Mouse (Mus musculus) megakaryocyte, embryonic 14.5 days (primary cell): ENCODE results near the gene Fbxl17. TPM values are rescaled to one million over a fixed set of nuclear protein-coding genes. Genes with fewer than 3 reads are reported as not detected.
A peak's percentile ranks its signal among the peaks of the same experiment; 100 is the strongest.

Experiments used
- H3K27me3 ChIP-seq: replicated peaks from 2 replicates; pipeline ENCODE3; 2012; ENCODE audit warnings: inconsistent platforms
- H3K36me3 ChIP-seq: replicated peaks from 2 replicates; pipeline ENCODE3; 2012; ENCODE audit warnings: low read length, inconsistent platforms, mixed read lengths
- H3K4me1 ChIP-seq: 2 replicates; pipeline ENCODE4 v1.6.1; 2012; ENCODE audit warnings: inconsistent platforms
- H3K4me3 ChIP-seq: replicated peaks from 2 replicates; pipeline ENCODE3; 2012; ENCODE audit warnings: moderate library complexity, mild to moderate bottlenecking, inconsistent platforms
- H3K9me3 ChIP-seq: 2 replicates; pipeline ENCODE4 v1.6.1; 2012; ENCODE audit warnings: inconsistent platforms
- FLI1 ChIP-seq: IDR thresholded peaks from 2 replicates; pipeline ENCODE4 v1.6.1; 2012; ENCODE audit warnings: low read length, inconsistent platforms, mixed read lengths
- GATA1 ChIP-seq: IDR thresholded peaks from 3 replicates; pipeline ENCODE4 v1.6.1; 2012; ENCODE audit warnings: mixed read lengths, low read length, inconsistent platforms, borderline replicate concordance
- polyA plus RNA-seq: library from polyadenylated mRNA; stranded (reverse); fragments of >175 nt; gene quantifications from 2 replicates; pipeline ENCODE4 v1.2.3, GENCODE M21; 2012; ENCODE audit warnings: low replicate concordance; ENCODE audit not compliant: insufficient read depth

The Fbxl17 gene
- polyA plus RNA-seq, 1 experiment, result 9.0 TPM

- Histone ChIP-seq H3K9me3 (peaks cover 7% of the 10 kb centered on the region), H3K27me3 (no peaks in the 10 kb centered on the region), H3K36me3 (peaks cover 2% of the 10 kb centered on the region), H3K4me3 (no peak overlapping the region), H3K4me1 (0 out of 2 replicates have a peak, but pooled peaks cover 2% of the 10 kb centered on the region)
- TF ChIP-seq GATA1, result no peak
- TF ChIP-seq FLI1, result no peak
Measured at GRCm38 (mm10) chr17:63217016-63217415, 282.8 kb downstream of the Fbxl17 start.

- peaks cover 8% of the 10 kb centered on the region for H3K36me3 ChIP-seq
Measured at GRCm38 (mm10) chr17:63212018-63212417, 287.8 kb downstream of the Fbxl17 start.

GRCm38 (mm10) chr17:63209151-63209550, 290.7 kb downstream of the Fbxl17 start:
- TF ChIP-seq FLI1, result no peak
- no peak for TF ChIP-seq GATA1
- H3K9me3 ChIP-seq, result no peaks in the 10 kb centered on the region

More at GRCm38 (mm10) chr17:63212018-63212417, 287.8 kb downstream of the Fbxl17 start:
- H3K27me3 ChIP-seq, result no peaks in the 10 kb centered on the region
- no peak for TF ChIP-seq GATA1
- no peak for TF ChIP-seq FLI1
- peaks cover 7% of the 10 kb centered on the region for H3K4me1 ChIP-seq
- no peak overlapping the region for H3K4me3 ChIP-seq
- peaks cover 7% of the 10 kb centered on the region for H3K9me3 ChIP-seq

GRCm38 (mm10) chr17:63208346-63208745, 291.5 kb downstream of the Fbxl17 start:
- no peaks in the 10 kb centered on the region for H3K9me3 ChIP-seq
- TF ChIP-seq GATA1 (no peak), FLI1 (no peak)

More at GRCm38 (mm10) chr17:63209151-63209550, 290.7 kb downstream of the Fbxl17 start:
- peaks cover 7% of the 10 kb centered on the region for H3K4me1 ChIP-seq
- H3K4me3 ChIP-seq, result no peak overlapping the region
- H3K27me3 ChIP-seq, result no peaks in the 10 kb centered on the region
- H3K36me3 ChIP-seq, result peaks cover 12% of the 10 kb centered on the region

GRCm38 (mm10) chr17:63207714-63208113, 292.1 kb downstream of the Fbxl17 start:
- Histone ChIP-seq H3K27me3 (no peaks in the 10 kb centered on the region), H3K4me1 (peaks cover 7% of the 10 kb centered on the region), H3K4me3 (no peak overlapping the region), H3K36me3 (peaks cover 24% of the 10 kb centered on the region), H3K9me3 (no peaks in the 10 kb centered on the region)
- TF ChIP-seq GATA1 (no peak), FLI1 (no peak)

More at GRCm38 (mm10) chr17:63208346-63208745, 291.5 kb downstream of the Fbxl17 start:
- Histone ChIP-seq H3K27me3 (no peaks in the 10 kb centered on the region), H3K36me3 (peaks cover 18% of the 10 kb centered on the region), H3K4me1 (peaks cover 7% of the 10 kb centered on the region), H3K4me3 (no peak overlapping the region)

- Histone ChIP-seq H3K27me3 (no peaks in the 10 kb centered on the region), H3K4me3 (no peak overlapping the region), H3K4me1 (peaks cover 7% of the 10 kb centered on the region), H3K9me3 (no peaks in the 10 kb centered on the region), H3K36me3 (peaks cover 28% of the 10 kb centered on the region)
- TF ChIP-seq GATA1 (no peak), FLI1 (no peak)
Measured at GRCm38 (mm10) chr17:63205316-63205715, 294.5 kb downstream of the Fbxl17 start.

- peaks cover 28% of the 10 kb centered on the region for H3K36me3 ChIP-seq
- H3K4me3 ChIP-seq, result no peak overlapping the region
- no peaks in the 10 kb centered on the region for H3K27me3 ChIP-seq
- H3K9me3 ChIP-seq, result no peaks in the 10 kb centered on the region
- TF ChIP-seq GATA1, result no peak
- no peak for TF ChIP-seq FLI1
- H3K4me1 ChIP-seq, result peaks cover 10% of the 10 kb centered on the region
Measured at GRCm38 (mm10) chr17:63203582-63204190, 296.1 kb downstream of the Fbxl17 start.

- no peaks in the 10 kb centered on the region for H3K9me3 ChIP-seq
- H3K4me1 ChIP-seq, result peaks cover 9% of the 10 kb centered on the region
- TF ChIP-seq GATA1 (no peak), FLI1 (no peak)
- H3K27me3 ChIP-seq, result no peaks in the 10 kb centered on the region
- no peak overlapping the region for H3K4me3 ChIP-seq
- H3K36me3 ChIP-seq, result peaks cover 14% of the 10 kb centered on the region
Measured at GRCm38 (mm10) chr17:63198703-63199102, 301.1 kb downstream of the Fbxl17 start.

GRCm38 (mm10) chr17:63195496-63195895, 304.3 kb downstream of the Fbxl17 start:
- Histone ChIP-seq H3K36me3 (no peaks in the 10 kb centered on the region), H3K9me3 (no peaks in the 10 kb centered on the region), H3K27me3 (no peaks in the 10 kb centered on the region), H3K4me1 (peaks cover 17% of the 10 kb centered on the region), H3K4me3 (no peak overlapping the region)
- TF ChIP-seq GATA1, result no peak
- TF ChIP-seq FLI1, result no peak

GRCm38 (mm10) chr17:63193196-63193595, 306.6 kb downstream of the Fbxl17 start:
- H3K4me1 ChIP-seq, result peaks cover 22% of the 10 kb centered on the region
- H3K36me3 ChIP-seq, result peaks cover 3% of the 10 kb centered on the region
- H3K27me3 ChIP-seq, result no peaks in the 10 kb centered on the region
- peak overlapping the region; percentile 59 for H3K4me3 ChIP-seq
- H3K9me3 ChIP-seq, result no peaks in the 10 kb centered on the region
- TF ChIP-seq GATA1, result no peak
- no peak for TF ChIP-seq FLI1

GRCm38 (mm10) chr17:63191345-63191744, 308.5 kb downstream of the Fbxl17 start:
- H3K27me3 ChIP-seq, result no peaks in the 10 kb centered on the region
- H3K36me3 ChIP-seq, result peaks cover 5% of the 10 kb centered on the region
- TF ChIP-seq FLI1, result no peak
- TF ChIP-seq GATA1, result no peak
- peaks cover 22% of the 10 kb centered on the region for H3K4me1 ChIP-seq
- H3K4me3 ChIP-seq, result no peak overlapping the region
- no peaks in the 10 kb centered on the region for H3K9me3 ChIP-seq
